Mouse (Mus musculus) kidney, adult 2 months (tissue): ENCODE results near the gene Mpp1.

Experiments
- CTCF ChIP-seq: fragments of 200-500 bp; conservative IDR thresholded peaks from 2 replicates; pipeline ENCODE4 v1.5.1; 2011; ENCODE audit warnings: low read depth, mild to moderate bottlenecking, control low read depth, low read length, moderate library complexity, mixed read lengths; ENCODE audit not compliant: insufficient read depth, insufficient read length
- POLR2A ChIP-seq: fragments of 200-500 bp; IDR thresholded peaks from one replicate; pipeline ENCODE4 v1.6.1; 2011; ENCODE audit warnings: low read depth, low read length, control low read depth

DNA sequence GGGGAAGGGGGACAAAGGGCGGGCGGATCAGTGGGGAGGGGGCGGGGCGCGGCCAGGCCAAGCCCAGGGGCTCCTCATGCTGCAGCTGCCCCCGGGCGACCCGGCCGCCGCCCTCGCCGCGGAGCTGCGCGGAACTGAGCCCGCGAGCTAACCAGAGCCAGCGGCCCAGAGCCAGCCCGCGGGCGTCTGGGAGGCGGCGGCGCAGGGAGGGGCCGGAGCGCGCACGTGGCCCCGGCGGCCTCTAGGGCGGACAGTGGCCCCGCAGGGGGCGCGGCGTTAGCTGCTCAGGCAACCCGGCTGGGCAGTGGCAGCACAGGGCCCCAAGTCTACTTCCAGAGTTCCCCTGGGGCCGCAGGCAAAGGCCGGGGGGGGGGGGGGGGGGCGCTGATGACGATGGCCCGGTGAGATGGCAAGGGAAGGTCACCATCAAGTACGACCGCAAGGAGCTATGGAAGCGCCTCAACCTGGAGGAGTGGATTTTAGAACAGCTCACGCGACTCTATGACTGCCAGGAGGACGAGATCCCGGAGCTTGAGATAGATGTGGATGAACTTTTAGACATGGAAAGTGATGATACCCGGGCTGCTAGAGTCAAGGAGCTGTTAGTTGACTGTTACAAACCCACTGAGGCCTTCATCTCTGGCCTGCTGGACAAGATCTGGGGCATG is 24.9 kb upstream of the Mpp1 start:
- TF ChIP-seq POLR2A = no peak
- TF ChIP-seq CTCF = no peak
